Mouse (Mus musculus): ENCODE results near the gene Ccdc39. TPM values are rescaled to one million over a fixed set of nuclear protein-coding genes. Genes with fewer than 3 reads are reported as not detected.
A peak's percentile ranks its signal among the peaks of the same experiment; 100 is the strongest.

Ccdc39 gene
- polyA plus RNA-seq, 1 experiment from 2014 or later, result 5.4 TPM

DNA sequence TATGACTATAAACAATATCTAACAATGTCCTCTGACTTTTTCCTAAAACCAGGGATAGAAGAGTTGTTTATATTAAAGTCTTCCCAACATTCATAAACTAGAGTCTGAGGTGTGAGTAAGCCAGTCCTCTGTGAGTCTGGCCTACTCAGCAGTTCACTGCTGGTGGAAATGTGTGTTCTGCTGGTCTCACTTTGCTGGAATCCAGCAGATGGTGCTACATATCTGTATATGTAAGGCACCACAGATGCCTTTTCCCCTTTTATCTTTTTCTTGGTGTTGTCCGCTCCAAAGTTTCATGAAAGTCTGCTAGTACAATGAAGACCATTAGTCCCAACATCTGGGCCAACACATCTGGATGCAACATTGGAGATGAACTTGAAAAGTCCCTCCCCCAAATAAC lies 9.0 kb upstream of the Ccdc39 start:
- 48% methylated on average over 1 of the region's 1 CpGs for WGBS

DNA sequence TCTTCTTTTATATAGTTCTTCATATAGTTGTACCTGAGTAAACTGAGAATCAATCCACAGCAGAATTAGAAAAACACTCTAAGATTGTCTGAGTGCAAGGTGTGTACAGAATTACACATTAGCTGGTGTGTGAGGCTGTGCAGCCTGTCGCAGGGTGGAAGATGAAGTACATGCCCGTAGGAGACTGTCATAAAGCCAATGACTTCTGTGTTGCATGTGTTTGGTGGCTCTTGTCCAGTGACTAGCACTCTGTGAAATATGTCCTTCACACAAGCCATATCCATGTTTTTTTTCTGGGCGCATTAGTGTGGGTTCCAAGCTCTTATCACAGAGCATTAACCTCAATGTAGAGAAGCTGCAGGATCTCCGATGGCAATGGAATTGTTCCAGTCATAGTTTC lies 6.7 kb upstream of the Ccdc39 start:
- Histone ChIP-seq H3K4me3 (replicated peaks) (no peak overlapping the region), H3K27ac (no peak overlapping the region), H3K9me3 (no peaks in the 10 kb centered on the region), H3K9ac (replicated peaks) (no peak overlapping the region), H3K36me3 (no peaks in the 10 kb centered on the region), H3K27me3 (no peaks in the 10 kb centered on the region), H3K4me1 (replicated peaks) (no peaks in the 10 kb centered on the region), H3K4me2 (no peak overlapping the region)
- 88% methylated on average over 4 of the region's 4 CpGs for WGBS
- ATAC-seq (ENCODE audit: insufficient number of reproducible peaks, insufficient read depth, low FRiP score, low TSS enrichment, low read depth), result no peak

More for the DNA sequence above, 9.0 kb upstream of the Ccdc39 start:
- no peaks in the 10 kb centered on the region for H3K9me3 ChIP-seq
- no peak overlapping the region for H3K9ac ChIP-seq (replicated peaks)
- H3K27ac ChIP-seq, result no peak overlapping the region
- H3K4me1 ChIP-seq (replicated peaks), result no peaks in the 10 kb centered on the region
- no peaks in the 10 kb centered on the region for H3K27me3 ChIP-seq
- H3K36me3 ChIP-seq, result no peaks in the 10 kb centered on the region
- no peak overlapping the region for H3K4me3 ChIP-seq (replicated peaks)
- no peak for ATAC-seq (ENCODE audit: insufficient number of reproducible peaks, insufficient read depth, low FRiP score, low TSS enrichment, low read depth)
- H3K4me2 ChIP-seq, result no peak overlapping the region

- H3K9me3 ChIP-seq, result no peaks in the 10 kb centered on the region
- peaks cover 5% of the 10 kb centered on the region for H3K4me1 ChIP-seq (replicated peaks)
- H3K36me3 ChIP-seq, result no peaks in the 10 kb centered on the region
- H3K9ac ChIP-seq (replicated peaks), result no peak overlapping the region
- no peak overlapping the region for H3K4me2 ChIP-seq
- H3K4me3 ChIP-seq (replicated peaks), result no peak overlapping the region
- no peak overlapping the region for H3K27ac ChIP-seq
- 80% methylated on average over 6 of the region's 6 CpGs for WGBS
- no peaks in the 10 kb centered on the region for H3K27me3 ChIP-seq
- no peak for ATAC-seq (ENCODE audit: insufficient number of reproducible peaks, insufficient read depth, low FRiP score, low TSS enrichment, low read depth)
Measured at GRCm38 (mm10) chr3:33846639-33847038, 2.5 kb upstream of the Ccdc39 start.

- Histone ChIP-seq H3K36me3 (no peaks in the 10 kb centered on the region), H3K4me2 (no peak overlapping the region; the same call in 1 of the 2 replicates), H3K9ac (replicated peaks) (no peak overlapping the region), H3K4me1 (replicated peaks) (peaks cover 4% of the 10 kb centered on the region; the same call in 1 of the 2 replicates), H3K4me3 (replicated peaks) (no peak overlapping the region), H3K9me3 (no peaks in the 10 kb centered on the region), H3K27ac (no peak overlapping the region), H3K27me3 (no peaks in the 10 kb centered on the region)
- 50% methylated on average over 10 of the region's 10 CpGs for WGBS
- no peak for ATAC-seq (ENCODE audit: insufficient number of reproducible peaks, insufficient read depth, low FRiP score, low TSS enrichment, low read depth)
Measured at GRCm38 (mm10) chr3:33838877-33839276, 5.2 kb downstream of the Ccdc39 start.

- Histone ChIP-seq H3K4me1 (replicated peaks) (no peaks in the 10 kb centered on the region), H3K27me3 (no peaks in the 10 kb centered on the region), H3K36me3 (no peaks in the 10 kb centered on the region), H3K9ac (replicated peaks) (no peak overlapping the region), H3K4me2 (no peak overlapping the region), H3K4me3 (replicated peaks) (no peak overlapping the region), H3K9me3 (no peaks in the 10 kb centered on the region), H3K27ac (no peak overlapping the region)
- WGBS, result 93% methylated on average over 13 of the region's 13 CpGs
- ATAC-seq (ENCODE audit: insufficient number of reproducible peaks, insufficient read depth, low FRiP score, low TSS enrichment, low read depth), result no peak
Measured at GRCm38 (mm10) chr3:33836576-33836975, 7.5 kb downstream of the Ccdc39 start.

DNA sequence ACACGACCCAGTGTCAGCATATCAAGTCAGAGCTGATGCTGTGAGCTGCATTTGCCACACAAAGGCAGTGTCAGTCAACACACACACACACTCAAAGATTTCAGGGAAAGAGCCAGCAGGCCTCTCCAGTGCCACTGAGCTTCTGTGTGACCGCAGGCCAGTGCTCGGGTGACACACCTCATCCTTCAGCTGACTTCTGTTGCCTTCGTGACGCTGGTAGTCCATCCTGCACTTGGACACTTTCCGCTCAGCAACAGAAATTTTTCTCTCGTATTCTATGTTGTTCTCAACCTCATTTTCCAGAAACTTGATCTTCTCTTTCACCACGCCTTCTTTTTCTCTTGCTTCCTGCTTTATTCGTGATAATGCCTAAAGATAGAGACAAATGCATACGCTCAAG lies 11.8 kb downstream of the Ccdc39 start:
- Histone ChIP-seq H3K36me3 (no peaks in the 10 kb centered on the region), H3K4me1 (replicated peaks) (no peaks in the 10 kb centered on the region), H3K9ac (replicated peaks) (no peak overlapping the region), H3K4me3 (replicated peaks) (no peak overlapping the region), H3K27ac (no peak overlapping the region), H3K4me2 (no peak overlapping the region), H3K9me3 (no peaks in the 10 kb centered on the region), H3K27me3 (no peaks in the 10 kb centered on the region)
- ATAC-seq (ENCODE audit: insufficient number of reproducible peaks, insufficient read depth, low FRiP score, low TSS enrichment, low read depth), result no peak
- 84% methylated on average over 10 of the region's 10 CpGs for WGBS

- Histone ChIP-seq H3K27me3 (no peaks in the 10 kb centered on the region), H3K9ac (replicated peaks) (no peak overlapping the region)
- WGBS, result 44% methylated on average over 9 of the region's 9 CpGs
Measured at GRCm38 (mm10) chr3:33824135-33824946, 19.8 kb downstream of the Ccdc39 start.

DNA sequence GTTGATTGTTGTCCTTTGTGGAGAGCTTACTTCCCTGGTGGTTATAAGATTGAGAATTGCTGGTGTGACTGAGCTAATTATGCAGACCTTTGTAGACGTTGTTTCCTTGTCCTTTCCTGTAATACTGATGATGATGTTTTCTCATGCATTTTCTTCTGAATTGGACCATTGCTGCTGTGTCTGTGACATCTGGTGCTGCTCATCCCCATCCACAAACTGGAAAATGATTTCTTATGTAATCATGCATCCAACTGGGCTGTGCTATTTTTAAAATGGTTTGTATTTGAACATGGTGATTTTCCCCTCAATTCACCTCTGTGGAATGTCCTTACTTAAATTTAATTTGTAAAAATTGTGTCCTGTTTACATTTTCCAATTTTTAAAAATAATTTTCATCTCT lies 37.0 kb downstream of the Ccdc39 start:
- H3K27me3 ChIP-seq, result no peaks in the 10 kb centered on the region
- H3K4me3 ChIP-seq (replicated peaks), result no peak overlapping the region
- no peaks in the 10 kb centered on the region for H3K4me1 ChIP-seq (replicated peaks)
- WGBS, result 83% methylated on average over 1 of the region's 1 CpGs
- H3K27ac ChIP-seq, result no peak overlapping the region
- no peak for ATAC-seq (ENCODE audit: insufficient number of reproducible peaks, insufficient read depth, low FRiP score, low TSS enrichment, low read depth)
- no peak overlapping the region for H3K9ac ChIP-seq (replicated peaks)
- peaks cover 60% of the 10 kb centered on the region for H3K36me3 ChIP-seq
- H3K4me2 ChIP-seq, result no peak overlapping the region
- no peaks in the 10 kb centered on the region for H3K9me3 ChIP-seq

More at GRCm38 (mm10) chr3:33824135-33824946, 19.8 kb downstream of the Ccdc39 start:
- Histone ChIP-seq H3K36me3 (no peaks in the 10 kb centered on the region), H3K27ac (no peak overlapping the region), H3K4me2 (no peak overlapping the region), H3K4me1 (replicated peaks) (no peaks in the 10 kb centered on the region), H3K9me3 (no peaks in the 10 kb centered on the region), H3K4me3 (replicated peaks) (no peak overlapping the region)
- ATAC-seq (ENCODE audit: insufficient number of reproducible peaks, insufficient read depth, low FRiP score, low TSS enrichment, low read depth), result no peak

DNA sequence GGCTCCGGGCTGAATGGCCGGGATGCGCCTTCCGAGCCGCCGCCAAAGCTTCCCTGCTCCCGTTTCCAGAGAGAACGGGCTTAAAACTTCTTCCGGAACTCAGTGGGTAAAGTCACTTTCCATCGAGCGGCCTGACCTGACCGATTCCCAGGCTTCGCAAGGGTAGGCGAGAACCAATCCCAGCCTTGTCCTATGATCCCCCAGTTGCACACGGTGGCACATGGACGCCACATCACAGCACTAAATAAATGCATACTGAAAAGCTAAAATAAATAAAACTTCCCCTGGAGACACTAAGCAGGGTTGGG lies 43.6 kb downstream of the Ccdc39 start:
- under 1% methylated on average over 16 of the region's 16 CpGs for WGBS
- no peaks in the 10 kb centered on the region for H3K27me3 ChIP-seq
- peak overlapping the region; percentile 59 for H3K4me2 ChIP-seq
- H3K9ac ChIP-seq (replicated peaks), result peak overlapping the region; percentile 95
- H3K9me3 ChIP-seq, result no peaks in the 10 kb centered on the region
- H3K36me3 ChIP-seq, result peaks cover 15% of the 10 kb centered on the region
- H3K27ac ChIP-seq, result peak overlapping the region; percentile 99
- ATAC-seq (ENCODE audit: insufficient number of reproducible peaks, insufficient read depth, low FRiP score, low TSS enrichment, low read depth), result no peak
- H3K4me3 ChIP-seq (replicated peaks), result peak overlapping the region; percentile 94
- peaks cover 5% of the 10 kb centered on the region; the same call in 1 of the 2 replicates for H3K4me1 ChIP-seq (replicated peaks)

DNA sequence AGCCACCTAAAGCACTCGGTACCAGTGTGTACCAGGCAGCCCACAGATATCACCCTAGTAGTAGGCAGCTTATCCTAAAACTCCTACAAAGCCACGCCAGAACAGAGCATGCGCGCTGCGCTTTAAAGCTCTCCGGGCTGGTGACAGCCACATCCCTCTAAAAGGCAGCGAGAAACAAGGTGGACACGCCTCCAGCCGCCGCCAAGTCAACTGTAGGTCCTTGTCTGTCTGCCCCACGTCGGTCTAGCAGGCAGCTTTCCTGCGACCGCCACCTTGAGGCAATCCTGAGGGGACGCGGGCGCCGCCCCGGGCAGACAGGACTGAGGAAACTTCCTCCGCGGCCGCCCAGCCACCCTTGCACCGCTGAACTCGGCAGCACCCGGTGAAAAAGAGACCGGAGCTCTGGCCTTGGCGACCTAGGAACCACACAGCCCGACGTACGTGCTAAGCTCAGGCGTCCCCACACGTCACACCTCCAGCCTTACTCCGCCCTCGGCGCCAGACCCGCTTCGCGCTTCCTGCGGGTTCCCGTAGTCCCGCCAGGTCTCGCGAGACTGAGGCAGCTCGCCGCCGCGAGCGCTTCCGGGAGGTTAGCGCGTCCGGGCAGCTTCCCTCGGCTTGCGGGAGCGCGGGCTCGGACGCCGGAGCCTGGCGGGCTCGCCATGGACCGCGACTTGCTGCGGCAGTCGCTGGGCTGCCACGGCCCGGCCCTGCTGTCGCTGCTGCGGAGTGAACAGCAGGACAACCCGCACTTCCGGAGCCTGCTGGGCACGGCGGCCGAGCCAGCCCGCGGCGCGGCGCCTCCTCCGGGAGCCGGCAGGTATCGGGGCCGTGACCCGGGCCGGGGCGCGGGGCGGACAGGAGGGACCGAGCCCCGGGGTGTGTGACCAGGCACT lies 44.2 kb downstream of the Ccdc39 start, which contains the start of gene Ttc14:
Gene Ttc14 (plus strand): TSS at position 216 of the 896 bp plus-strand sequence.
- peak; percentile 99 for ATAC-seq (ENCODE audit: insufficient number of reproducible peaks, insufficient read depth, low FRiP score, low TSS enrichment, low read depth)
- WGBS, result under 1% methylated on average over 88 of the region's 90 CpGs
- H3K4me2 ChIP-seq, result peak within 1 kb of the TSS; percentile 67
- H3K4me1 ChIP-seq (replicated peaks), result peaks cover 5% of the 10 kb centered on the region; the same call in 1 of the 2 replicates
- peak within 1 kb of the TSS; percentile 99 for H3K27ac ChIP-seq
- peak within 1 kb of the TSS; percentile 95 for H3K9ac ChIP-seq (replicated peaks)
- H3K4me3 ChIP-seq (replicated peaks), result peak within 1 kb of the TSS; percentile 94
- H3K9me3 ChIP-seq, result no peaks in the 10 kb centered on the region
- no peaks in the 10 kb centered on the region for H3K27me3 ChIP-seq
- H3K36me3 ChIP-seq, result peaks cover 10% of the 10 kb centered on the region; the same call in 1 of the 2 replicates

DNA sequence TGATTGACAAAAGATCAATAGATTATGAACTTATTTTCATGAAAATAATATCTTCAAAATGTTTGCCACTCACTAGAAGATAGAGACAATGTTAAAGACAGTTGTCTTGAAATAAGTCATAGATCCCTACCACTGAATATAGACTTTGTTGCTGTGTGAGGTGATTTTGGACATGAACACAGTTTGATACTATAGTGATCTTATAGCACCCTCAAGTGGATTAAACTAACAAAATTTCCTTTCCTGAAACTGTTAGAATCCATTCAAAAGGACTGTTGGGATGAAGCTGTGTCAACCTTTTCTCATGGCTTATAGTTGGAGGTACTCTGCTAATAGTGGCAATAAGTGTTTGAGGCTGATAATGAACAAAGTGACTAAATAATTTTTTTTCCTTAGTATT lies 53.1 kb downstream of the Ccdc39 start:
- H3K4me3 ChIP-seq (replicated peaks), result no peak overlapping the region
- H3K27ac ChIP-seq, result no peak overlapping the region
- no peak overlapping the region for H3K9ac ChIP-seq (replicated peaks)
- H3K36me3 ChIP-seq, result no peaks in the 10 kb centered on the region
- no peaks in the 10 kb centered on the region for H3K27me3 ChIP-seq
- no peak overlapping the region for H3K4me2 ChIP-seq
- no peak for ATAC-seq (ENCODE audit: insufficient number of reproducible peaks, insufficient read depth, low FRiP score, low TSS enrichment, low read depth)
- no peaks in the 10 kb centered on the region for H3K9me3 ChIP-seq
- H3K4me1 ChIP-seq (replicated peaks), result no peaks in the 10 kb centered on the region
